Mouse (Mus musculus): Measurements from ENCODE around the gene Mlxipl. TPM values are rescaled to one million over a fixed set of nuclear protein-coding genes. Genes with fewer than 3 reads are reported as not detected.

Gene Mlxipl
- polyA plus RNA-seq, 1 experiment from 2014 or later, result 2.4 TPM

DNA sequence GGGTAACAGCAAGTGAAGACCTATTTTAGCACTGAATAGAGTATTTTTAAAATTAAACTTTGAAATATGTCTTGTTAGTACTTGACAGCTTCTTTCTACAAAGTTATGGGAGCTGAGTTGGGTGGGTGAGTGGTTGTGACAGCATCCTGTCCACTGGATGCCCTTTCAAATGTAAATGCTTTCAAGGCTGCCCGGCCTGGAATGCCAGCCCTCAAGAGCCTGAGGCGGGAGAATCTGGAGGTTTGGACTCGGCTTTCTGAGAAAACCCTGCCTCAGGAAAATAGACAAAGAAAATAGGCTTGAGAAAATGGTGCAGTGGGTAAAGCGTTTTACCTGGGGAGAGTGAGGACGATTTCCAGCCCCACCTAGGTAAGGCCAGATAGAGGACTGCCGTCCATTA is 92.1 kb downstream of the Mlxipl start:
- Histone ChIP-seq H3K27ac (ENCODE audit: low read length) (no peak overlapping the region), H3K4me2 (ENCODE audit: low read depth, low read length) (no peak overlapping the region), H3K4me1 (replicated peaks; ENCODE audit: control insufficient read depth, insufficient read depth, low read length) (peaks cover 6% of the 10 kb centered on the region; the same call in 1 of the 2 replicates), H3K4me3 (ENCODE audit: low read length) (no peak overlapping the region), H3K9ac (ENCODE audit: low read length) (no peak overlapping the region), H3K27me3 (ENCODE audit: control insufficient read depth, insufficient read depth, low read depth, low read length) (no peaks in the 10 kb centered on the region), H3K9me3 (ENCODE audit: control insufficient read depth, low read length) (no peaks in the 10 kb centered on the region), H3K36me3 (ENCODE audit: control insufficient read depth, insufficient read depth, low read length) (peaks cover 37% of the 10 kb centered on the region)
- ATAC-seq (ENCODE audit: low read depth), result no peak
- WGBS, result 84% methylated on average over 6 of the region's 6 CpGs

DNA sequence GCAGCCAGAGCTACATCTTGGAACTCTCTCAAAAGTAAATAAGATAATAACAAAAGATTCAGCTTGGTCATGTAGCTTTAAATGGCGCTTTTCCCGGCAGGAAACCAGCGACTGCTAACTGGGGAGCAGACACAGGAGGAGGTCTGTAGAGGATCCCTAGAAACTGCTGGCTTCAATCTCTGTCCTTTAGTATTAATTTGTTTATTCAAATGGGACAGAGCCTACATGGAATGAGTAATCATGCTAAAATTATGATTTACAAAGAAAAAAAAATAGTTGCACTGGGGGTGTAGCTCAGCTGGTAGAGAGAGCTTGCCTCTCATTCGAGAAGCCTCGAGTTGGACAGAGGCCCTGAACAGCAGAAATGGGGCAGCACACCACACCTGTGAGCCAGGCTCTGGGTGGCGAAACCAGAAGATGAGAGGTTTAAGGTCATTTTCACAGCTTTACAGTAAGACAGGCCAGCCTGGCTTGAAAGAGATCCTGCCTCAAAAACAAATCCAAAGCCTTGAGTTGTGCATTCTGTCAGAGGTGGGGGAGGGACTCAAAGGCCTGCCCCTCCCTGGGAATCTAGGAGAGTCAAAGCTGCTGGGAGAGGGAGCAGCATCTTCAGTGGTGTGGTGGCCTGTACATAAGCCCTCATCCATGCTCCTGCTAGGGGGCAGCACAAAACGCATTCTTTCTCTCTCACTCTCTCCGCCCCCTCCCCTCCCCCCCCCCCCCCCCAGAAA is 93.6 kb downstream of the Mlxipl start:
- H3K4me2 ChIP-seq (ENCODE audit: low read depth, low read length), result no peak overlapping the region
- peaks cover 27% of the 10 kb centered on the region for H3K36me3 ChIP-seq (ENCODE audit: control insufficient read depth, insufficient read depth, low read length)
- H3K9me3 ChIP-seq (ENCODE audit: control insufficient read depth, low read length), result no peaks in the 10 kb centered on the region
- H3K27me3 ChIP-seq (ENCODE audit: control insufficient read depth, insufficient read depth, low read depth, low read length), result no peaks in the 10 kb centered on the region
- H3K4me3 ChIP-seq (ENCODE audit: low read length), result no peak overlapping the region
- H3K27ac ChIP-seq (ENCODE audit: low read length), result peak overlapping the region; percentile 61
- ATAC-seq (ENCODE audit: low read depth), result no peak
- H3K9ac ChIP-seq (ENCODE audit: low read length), result no peak overlapping the region
- 36% methylated on average over 8 of the region's 8 CpGs for WGBS
- peaks cover 6% of the 10 kb centered on the region; the same call in 1 of the 2 replicates for H3K4me1 ChIP-seq (replicated peaks; ENCODE audit: control insufficient read depth, insufficient read depth, low read length)

DNA sequence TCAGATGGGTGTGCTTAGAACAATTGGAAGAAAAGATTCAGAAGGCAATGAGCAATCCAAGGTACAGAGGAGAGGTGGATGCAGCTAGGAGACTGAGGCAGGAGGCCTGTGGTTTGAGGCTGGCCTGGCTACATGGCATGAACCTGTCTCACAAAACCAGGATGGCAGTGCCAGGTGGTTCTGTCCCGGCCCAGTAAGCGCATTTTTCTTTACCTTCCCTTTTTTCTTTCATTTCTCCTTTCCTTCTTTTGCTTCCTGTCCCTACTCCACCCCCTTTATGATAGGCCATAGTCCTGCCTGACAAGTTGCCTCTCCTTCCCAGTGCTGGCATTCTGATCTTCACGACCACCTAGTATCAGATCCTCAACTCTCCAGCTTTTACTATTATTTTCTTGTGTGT is 95.3 kb downstream of the Mlxipl start:
- WGBS, result 89% methylated on average over 3 of the region's 3 CpGs
- no peak overlapping the region for H3K4me3 ChIP-seq (ENCODE audit: low read length)
- no peak overlapping the region for H3K4me2 ChIP-seq (ENCODE audit: low read depth, low read length)
- H3K27ac ChIP-seq (ENCODE audit: low read length), result no peak overlapping the region
- H3K27me3 ChIP-seq (ENCODE audit: control insufficient read depth, insufficient read depth, low read depth, low read length), result no peaks in the 10 kb centered on the region
- no peak for ATAC-seq (ENCODE audit: low read depth)
- H3K9ac ChIP-seq (ENCODE audit: low read length), result no peak overlapping the region
- peaks cover 21% of the 10 kb centered on the region for H3K4me1 ChIP-seq (replicated peaks; ENCODE audit: control insufficient read depth, insufficient read depth, low read length)
- H3K9me3 ChIP-seq (ENCODE audit: control insufficient read depth, low read length), result no peaks in the 10 kb centered on the region
- H3K36me3 ChIP-seq (ENCODE audit: control insufficient read depth, insufficient read depth, low read length), result peaks cover 16% of the 10 kb centered on the region

DNA sequence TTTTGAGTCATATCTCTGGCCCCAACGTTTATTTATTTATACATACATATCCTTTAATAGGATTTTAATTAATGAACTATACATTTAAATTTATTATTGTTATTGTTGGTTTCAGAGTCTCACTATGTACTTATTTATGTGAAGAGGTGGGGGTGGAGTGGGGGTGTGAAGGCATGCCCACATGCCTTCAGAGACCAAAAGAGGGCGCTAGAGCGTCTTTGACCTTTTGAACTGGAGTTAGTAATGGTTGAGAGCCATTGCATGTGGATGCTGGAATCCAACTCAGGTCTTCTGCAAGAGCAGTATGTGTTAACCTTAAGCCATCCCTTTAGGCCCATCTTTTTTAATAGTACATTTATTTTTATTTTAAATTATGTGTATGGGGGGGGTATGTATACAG is 95.9 kb downstream of the Mlxipl start:
- no peak for ATAC-seq (ENCODE audit: low read depth)
- Histone ChIP-seq H3K9ac (ENCODE audit: low read length) (no peak overlapping the region), H3K4me2 (ENCODE audit: low read depth, low read length) (no peak overlapping the region), H3K36me3 (ENCODE audit: control insufficient read depth, insufficient read depth, low read length) (0 out of 2 replicates have a peak, but pooled peaks cover 10% of the 10 kb centered on the region), H3K27me3 (ENCODE audit: control insufficient read depth, insufficient read depth, low read depth, low read length) (no peaks in the 10 kb centered on the region), H3K4me1 (replicated peaks; ENCODE audit: control insufficient read depth, insufficient read depth, low read length) (peaks cover 22% of the 10 kb centered on the region), H3K4me3 (ENCODE audit: low read length) (no peak overlapping the region), H3K27ac (ENCODE audit: low read length) (no peak overlapping the region), H3K9me3 (ENCODE audit: control insufficient read depth, low read length) (no peaks in the 10 kb centered on the region)
- WGBS, result 32% methylated on average over 3 of the region's 3 CpGs

DNA sequence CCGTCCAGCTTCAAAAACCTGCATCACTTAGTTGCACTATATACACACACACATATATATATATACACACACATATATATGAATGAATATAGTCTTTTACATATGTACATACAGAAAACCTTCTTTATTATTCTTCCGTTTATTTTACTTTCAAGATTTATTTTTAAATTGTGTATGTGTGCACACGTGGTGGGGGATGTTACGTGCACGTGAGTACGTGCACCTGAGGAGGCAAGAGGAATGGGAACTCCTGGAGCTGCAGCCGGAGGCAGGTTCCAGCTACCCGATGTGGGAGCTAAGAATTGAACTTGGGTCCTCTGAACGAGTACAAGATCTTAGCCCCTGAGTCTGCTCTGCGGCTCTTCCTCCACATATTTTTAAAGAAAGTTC is 96.5 kb downstream of the Mlxipl start:
- peak overlapping the region; percentile 69 for H3K4me2 ChIP-seq (ENCODE audit: low read depth, low read length)
- no peak for ATAC-seq (ENCODE audit: low read depth)
- 0 out of 2 replicates have a peak, but pooled peaks cover 6% of the 10 kb centered on the region for H3K36me3 ChIP-seq (ENCODE audit: control insufficient read depth, insufficient read depth, low read length)
- H3K9ac ChIP-seq (ENCODE audit: low read length), result peak overlapping the region; percentile 98
- WGBS, result 19% methylated on average over 10 of the region's 10 CpGs
- H3K27ac ChIP-seq (ENCODE audit: low read length), result peak overlapping the region; percentile 97
- H3K27me3 ChIP-seq (ENCODE audit: control insufficient read depth, insufficient read depth, low read depth, low read length), result no peaks in the 10 kb centered on the region
- H3K9me3 ChIP-seq (ENCODE audit: control insufficient read depth, low read length), result no peaks in the 10 kb centered on the region
- peak overlapping the region; percentile 99 for H3K4me3 ChIP-seq (ENCODE audit: low read length)
- peaks cover 22% of the 10 kb centered on the region for H3K4me1 ChIP-seq (replicated peaks; ENCODE audit: control insufficient read depth, insufficient read depth, low read length)

DNA sequence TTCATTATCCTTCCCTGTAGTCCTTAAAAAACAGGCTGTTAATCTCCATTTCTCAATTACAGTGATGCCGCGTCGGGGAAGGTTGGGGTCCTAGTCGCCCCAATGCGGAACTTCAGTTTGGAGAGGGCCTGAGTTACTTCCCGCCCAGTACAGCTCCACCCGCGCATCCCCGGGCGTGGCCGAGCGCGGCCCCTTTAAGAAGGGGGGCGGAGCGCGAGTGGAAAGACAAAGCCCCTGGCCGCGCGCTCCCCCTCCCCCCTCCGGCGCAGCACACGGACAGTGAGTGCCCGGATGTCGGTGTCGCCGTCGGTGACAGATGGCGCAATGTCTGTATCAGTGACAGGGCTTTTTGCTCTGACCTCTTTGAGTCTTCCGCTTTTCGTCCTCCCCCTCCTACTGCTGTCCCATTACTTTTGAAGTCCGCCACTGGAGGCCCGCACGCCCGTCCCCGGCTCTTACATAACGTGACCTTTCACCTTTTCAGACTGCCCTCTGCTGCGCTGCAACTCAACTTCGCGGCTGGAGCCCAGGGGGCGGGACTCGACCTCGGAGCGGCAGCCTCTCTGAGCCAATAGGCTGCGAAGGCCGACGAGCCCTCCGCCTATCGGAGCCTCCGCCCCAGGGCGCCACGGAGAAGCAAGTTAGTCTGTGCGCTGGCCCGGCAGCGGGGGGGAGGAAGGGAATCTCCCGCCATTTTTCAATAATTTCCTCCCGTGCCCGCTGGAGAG is 97.1 kb downstream of the Mlxipl start, which contains the start of gene Baz1b:
TSS of gene Baz1b (plus strand) at position 644 of the 728 bp plus-strand sequence.
- Histone ChIP-seq H3K4me2 (ENCODE audit: low read depth, low read length) (peak within 1 kb of the TSS; percentile 78), H3K4me3 (ENCODE audit: low read length) (peak within 1 kb of the TSS; percentile 99), H3K9me3 (ENCODE audit: control insufficient read depth, low read length) (no peaks in the 10 kb centered on the region), H3K4me1 (replicated peaks; ENCODE audit: control insufficient read depth, insufficient read depth, low read length) (peaks cover 24% of the 10 kb centered on the region), H3K9ac (ENCODE audit: low read length) (peak within 1 kb of the TSS; percentile 98), H3K36me3 (ENCODE audit: control insufficient read depth, insufficient read depth, low read length) (0 out of 2 replicates have a peak, but pooled peaks cover 4% of the 10 kb centered on the region), H3K27me3 (ENCODE audit: control insufficient read depth, insufficient read depth, low read depth, low read length) (no peaks in the 10 kb centered on the region), H3K27ac (ENCODE audit: low read length) (peak within 1 kb of the TSS; percentile 97)
- peak; percentile 98 for ATAC-seq (ENCODE audit: low read depth)
- WGBS, result under 1% methylated on average over 57 of the region's 57 CpGs

DNA sequence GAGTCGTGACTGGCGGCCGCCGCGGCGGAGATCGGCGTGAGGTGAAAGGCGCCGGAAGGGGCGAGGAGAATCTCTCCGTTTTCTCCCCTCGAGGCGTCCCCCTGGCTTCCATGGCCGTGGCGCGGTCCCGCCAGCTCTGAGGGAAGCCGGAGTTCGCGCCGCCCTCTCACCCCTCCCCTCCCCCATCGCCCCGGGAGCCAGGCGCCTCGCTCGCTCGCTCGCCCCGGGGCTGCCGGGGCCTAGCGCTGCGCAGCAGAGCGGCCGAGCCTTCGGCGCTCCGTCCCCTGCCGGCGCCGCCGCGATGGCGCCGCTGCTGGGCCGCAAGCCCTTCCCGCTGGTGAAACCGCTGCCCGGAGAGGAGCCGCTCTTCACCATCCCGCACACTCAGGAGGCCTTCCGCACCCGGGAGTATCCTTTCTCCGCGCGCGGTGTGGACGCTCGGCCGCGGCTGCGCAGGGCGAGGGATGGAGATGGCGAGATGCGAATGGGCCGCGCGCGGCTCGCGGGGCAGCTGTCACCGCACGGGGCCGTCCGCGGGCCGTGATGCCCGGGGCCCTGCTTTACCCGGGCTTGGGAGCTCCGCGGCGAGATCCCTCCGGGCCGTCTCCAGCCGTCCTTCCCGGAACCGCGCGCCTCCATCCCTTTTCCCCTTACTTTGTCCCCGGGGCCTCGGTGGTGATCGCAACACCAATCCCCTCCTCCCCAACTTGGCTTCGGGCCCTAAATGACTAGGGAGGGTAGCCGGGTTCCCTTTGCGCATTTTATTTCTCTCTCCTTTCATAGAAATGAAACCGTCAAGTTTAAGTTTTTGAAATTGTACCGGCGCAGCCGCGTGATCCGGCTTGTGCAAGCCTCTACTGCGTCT is 97.9 kb downstream of the Mlxipl start:
- H3K27me3 ChIP-seq (ENCODE audit: control insufficient read depth, insufficient read depth, low read depth, low read length), result no peaks in the 10 kb centered on the region
- no peaks in the 10 kb centered on the region for H3K36me3 ChIP-seq (ENCODE audit: control insufficient read depth, insufficient read depth, low read length)
- H3K9me3 ChIP-seq (ENCODE audit: control insufficient read depth, low read length), result no peaks in the 10 kb centered on the region
- H3K9ac ChIP-seq (ENCODE audit: low read length), result peak overlapping the region; percentile 98
- H3K27ac ChIP-seq (ENCODE audit: low read length), result peak overlapping the region; percentile 97
- peak overlapping the region; percentile 78 for H3K4me2 ChIP-seq (ENCODE audit: low read depth, low read length)
- H3K4me3 ChIP-seq (ENCODE audit: low read length), result peak overlapping the region; percentile 99
- H3K4me1 ChIP-seq (replicated peaks; ENCODE audit: control insufficient read depth, insufficient read depth, low read length), result peaks cover 27% of the 10 kb centered on the region
- under 1% methylated on average over 90 of the region's 102 CpGs for WGBS
- ATAC-seq (ENCODE audit: low read depth), result peak; percentile 67

Measured in lung, embryonic 16.5 days (tissue).